Mouse (Mus musculus): ENCODE data around the gene Tenm2. TPM values are rescaled to one million over a fixed set of nuclear protein-coding genes. Genes with fewer than 3 reads are reported as not detected.

Tenm2 gene
- polyA plus RNA-seq, 1 experiment from 2014 or later: 0.01 TPM

DNA sequence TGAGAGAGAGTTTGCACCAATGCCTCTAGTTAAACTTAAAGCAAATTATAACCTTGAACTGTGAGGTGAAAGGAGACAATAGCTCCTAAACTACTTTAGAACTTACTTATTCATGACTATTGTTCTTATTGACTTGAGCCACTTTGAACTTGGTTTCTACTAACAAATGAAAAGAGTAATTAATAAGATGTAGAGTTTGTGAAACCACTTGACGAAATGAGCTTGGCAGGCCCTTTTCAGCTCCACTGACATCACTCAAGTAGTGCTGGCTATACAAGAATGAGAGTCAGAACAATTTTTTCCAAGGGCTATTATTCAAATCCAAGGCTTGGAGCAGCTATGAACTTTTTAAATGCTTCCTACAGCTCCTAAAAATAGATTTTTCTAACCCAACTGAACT is 643.3 kb downstream of the Tenm2 start:
- Histone ChIP-seq H3K9me3 (replicated peaks; ENCODE audit: control insufficient read depth, low read length) (no peaks in the 10 kb centered on the region), H3K27me3 (ENCODE audit: control insufficient read depth, insufficient read depth, low read depth, low read length) (no peaks in the 10 kb centered on the region), H3K9ac (ENCODE audit: low read depth, low read length) (no peak overlapping the region), H3K36me3 (ENCODE audit: control insufficient read depth, insufficient read depth) (no peaks in the 10 kb centered on the region), H3K4me3 (ENCODE audit: low read depth, low read length) (no peak overlapping the region), H3K4me2 (ENCODE audit: low read depth, low read length) (no peak overlapping the region), H3K4me1 (ENCODE audit: control insufficient read depth, low read depth, low read length) (no peaks in the 10 kb centered on the region), H3K27ac (ENCODE audit: low read length) (no peak overlapping the region)
- 52% methylated on average over 1 of the region's 1 CpGs for WGBS (ENCODE audit: insufficient replicate concordance)
- ATAC-seq (ENCODE audit: low read depth): no peak

DNA sequence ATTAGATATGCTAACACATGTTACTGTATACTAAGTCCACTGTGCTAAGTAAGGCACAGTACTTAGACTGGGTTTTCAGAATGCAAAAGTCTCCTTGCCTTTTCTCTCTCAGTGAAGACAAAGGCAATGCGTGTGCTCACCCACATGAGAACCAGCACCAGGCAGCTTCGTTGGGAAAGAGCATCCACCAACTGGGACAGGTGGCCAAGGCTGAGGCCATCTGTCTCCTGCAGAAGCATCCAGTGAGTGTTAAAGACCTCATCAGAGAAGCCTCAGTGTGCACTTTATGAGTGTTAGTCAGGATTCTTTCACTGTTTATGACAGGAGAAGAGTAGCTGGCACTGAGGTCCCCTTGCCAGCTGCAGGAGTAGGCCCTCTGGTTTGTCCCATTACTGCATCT is 669.6 kb downstream of the Tenm2 start:
- 59% methylated on average over 2 of the region's 2 CpGs for WGBS (ENCODE audit: insufficient replicate concordance)
- Histone ChIP-seq H3K36me3 (ENCODE audit: control insufficient read depth, insufficient read depth) (no peaks in the 10 kb centered on the region), H3K9me3 (replicated peaks; ENCODE audit: control insufficient read depth, low read length) (no peaks in the 10 kb centered on the region), H3K4me3 (ENCODE audit: low read depth, low read length) (no peak overlapping the region), H3K9ac (ENCODE audit: low read depth, low read length) (no peak overlapping the region), H3K27me3 (ENCODE audit: control insufficient read depth, insufficient read depth, low read depth, low read length) (no peaks in the 10 kb centered on the region), H3K4me1 (ENCODE audit: control insufficient read depth, low read depth, low read length) (no peaks in the 10 kb centered on the region), H3K27ac (ENCODE audit: low read length) (no peak overlapping the region), H3K4me2 (ENCODE audit: low read depth, low read length) (no peak overlapping the region)
- ATAC-seq (ENCODE audit: low read depth): no peak

DNA sequence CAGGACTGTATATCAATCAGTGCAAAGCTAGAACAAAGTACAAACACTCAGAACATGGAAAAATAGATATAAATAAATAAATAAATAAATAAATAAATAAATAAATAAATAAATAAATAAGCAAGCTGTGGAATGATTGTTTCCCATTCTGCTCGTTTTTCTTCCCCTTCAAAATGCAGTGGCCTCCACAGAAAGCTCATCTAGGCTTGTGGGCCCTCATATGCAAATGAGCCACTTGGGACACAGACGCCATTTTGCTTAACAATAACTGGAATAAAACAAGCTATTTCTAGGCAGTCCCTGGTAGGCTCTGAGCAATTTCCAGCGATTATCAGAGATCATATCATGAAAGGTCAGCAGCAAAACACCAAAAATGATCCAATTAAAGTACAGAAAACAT is 672.9 kb downstream of the Tenm2 start:
- no peaks in the 10 kb centered on the region for H3K9me3 ChIP-seq (replicated peaks; ENCODE audit: control insufficient read depth, low read length)
- H3K9ac ChIP-seq (ENCODE audit: low read depth, low read length): no peak overlapping the region
- 37% methylated on average over 3 of the region's 3 CpGs for WGBS (ENCODE audit: insufficient replicate concordance)
- no peaks in the 10 kb centered on the region for H3K36me3 ChIP-seq (ENCODE audit: control insufficient read depth, insufficient read depth)
- H3K27me3 ChIP-seq (ENCODE audit: control insufficient read depth, insufficient read depth, low read depth, low read length): no peaks in the 10 kb centered on the region
- H3K4me3 ChIP-seq (ENCODE audit: low read depth, low read length): no peak overlapping the region
- no peak overlapping the region for H3K27ac ChIP-seq (ENCODE audit: low read length)
- H3K4me2 ChIP-seq (ENCODE audit: low read depth, low read length): no peak overlapping the region
- H3K4me1 ChIP-seq (ENCODE audit: control insufficient read depth, low read depth, low read length): no peaks in the 10 kb centered on the region
- ATAC-seq (ENCODE audit: low read depth): no peak

DNA sequence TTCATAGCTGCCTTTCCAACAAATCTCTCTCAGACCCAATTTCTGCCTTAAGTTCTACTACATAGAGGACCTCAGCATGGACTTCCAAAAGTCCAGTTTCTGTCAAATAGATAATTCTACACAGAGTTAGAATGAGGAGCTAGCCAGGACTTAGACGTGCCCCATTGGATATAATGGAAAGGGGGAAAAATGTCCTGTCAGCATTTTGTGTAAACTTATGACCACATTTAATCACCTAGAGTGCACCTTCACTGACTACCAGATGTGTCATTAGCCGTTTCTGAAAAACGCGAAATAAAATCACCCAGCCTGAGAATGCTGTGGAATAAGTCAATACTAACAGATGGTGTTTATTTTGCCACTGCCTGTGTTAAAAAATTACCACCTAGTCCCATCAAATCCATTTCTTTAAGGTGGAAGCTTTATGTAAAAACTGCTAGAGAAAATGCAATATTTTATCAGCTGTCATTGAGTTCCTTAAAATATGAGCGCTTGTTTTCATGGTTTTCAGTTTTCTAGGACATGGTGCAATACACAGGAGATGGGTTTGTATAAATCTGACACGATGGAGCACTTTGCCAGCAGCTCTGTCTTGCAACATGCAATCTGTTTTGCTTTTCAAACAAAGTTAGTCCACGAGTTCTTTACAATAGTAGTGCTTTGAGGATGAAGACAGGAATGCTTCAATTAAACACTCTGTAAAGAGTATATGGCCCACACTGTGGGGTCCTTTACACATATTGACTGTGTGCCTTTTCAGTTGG is 674.8 kb downstream of the Tenm2 start:
- H3K36me3 ChIP-seq (ENCODE audit: control insufficient read depth, insufficient read depth): no peaks in the 10 kb centered on the region
- ATAC-seq (ENCODE audit: low read depth): no peak
- no peak overlapping the region for H3K27ac ChIP-seq (ENCODE audit: low read length)
- H3K4me2 ChIP-seq (ENCODE audit: low read depth, low read length): no peak overlapping the region
- 59% methylated on average over 7 of the region's 7 CpGs for WGBS (ENCODE audit: insufficient replicate concordance)
- H3K4me3 ChIP-seq (ENCODE audit: low read depth, low read length): no peak overlapping the region
- no peaks in the 10 kb centered on the region for H3K27me3 ChIP-seq (ENCODE audit: control insufficient read depth, insufficient read depth, low read depth, low read length)
- no peak overlapping the region for H3K9ac ChIP-seq (ENCODE audit: low read depth, low read length)
- no peaks in the 10 kb centered on the region for H3K4me1 ChIP-seq (ENCODE audit: control insufficient read depth, low read depth, low read length)
- H3K9me3 ChIP-seq (replicated peaks; ENCODE audit: control insufficient read depth, low read length): no peaks in the 10 kb centered on the region

DNA sequence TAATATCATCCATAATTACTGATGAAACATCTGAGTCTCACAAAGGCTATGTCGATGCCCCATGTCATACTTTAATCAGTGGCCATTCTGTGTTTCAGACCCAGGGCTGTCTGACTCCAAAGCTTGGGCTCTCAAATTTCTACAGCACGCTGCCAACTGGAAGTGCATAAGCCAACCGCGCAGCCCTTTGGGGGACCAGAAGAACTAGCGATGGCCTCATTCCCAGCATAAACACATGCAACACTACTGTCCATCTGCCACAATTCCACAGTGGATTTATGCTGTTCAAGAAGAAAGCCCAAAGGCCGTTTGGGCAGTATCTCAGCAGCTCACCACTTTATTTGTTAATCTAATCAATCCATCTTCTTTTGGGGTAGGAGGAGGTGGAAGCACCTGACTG is 678.4 kb downstream of the Tenm2 start:
- Histone ChIP-seq H3K4me1 (ENCODE audit: control insufficient read depth, low read depth, low read length) (no peaks in the 10 kb centered on the region), H3K4me3 (ENCODE audit: low read depth, low read length) (no peak overlapping the region)
- 63% methylated on average over 6 of the region's 6 CpGs for WGBS (ENCODE audit: insufficient replicate concordance)

DNA sequence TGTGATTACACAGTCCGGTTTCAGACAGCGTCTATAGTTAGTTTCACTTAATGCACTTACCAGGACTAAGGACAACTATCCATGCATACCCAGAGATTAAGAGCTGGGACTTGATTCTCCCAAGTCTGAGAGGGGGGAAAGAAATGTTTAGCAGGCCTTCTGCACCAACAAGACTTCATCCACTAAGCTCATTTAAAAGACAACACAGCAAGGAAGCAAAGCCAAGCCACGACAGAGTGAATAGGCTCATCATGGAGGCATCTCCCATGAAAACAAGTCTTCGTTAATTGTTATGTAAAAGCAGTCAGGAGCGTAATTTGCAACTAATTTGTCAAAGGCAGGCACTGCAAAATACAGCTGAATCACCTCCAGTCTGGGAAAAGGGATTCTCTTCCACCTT is 682.5 kb downstream of the Tenm2 start:
- Histone ChIP-seq H3K9me3 (replicated peaks; ENCODE audit: control insufficient read depth, low read length) (no peaks in the 10 kb centered on the region), H3K27me3 (ENCODE audit: control insufficient read depth, insufficient read depth, low read depth, low read length) (no peaks in the 10 kb centered on the region), H3K27ac (ENCODE audit: low read length) (no peak overlapping the region), H3K4me1 (ENCODE audit: control insufficient read depth, low read depth, low read length) (no peaks in the 10 kb centered on the region), H3K4me3 (ENCODE audit: low read depth, low read length) (no peak overlapping the region), H3K4me2 (ENCODE audit: low read depth, low read length) (no peak overlapping the region), H3K9ac (ENCODE audit: low read depth, low read length) (no peak overlapping the region), H3K36me3 (ENCODE audit: control insufficient read depth, insufficient read depth) (no peaks in the 10 kb centered on the region)
- ATAC-seq (ENCODE audit: low read depth): no peak
- WGBS (ENCODE audit: insufficient replicate concordance): 52% methylated on average over 5 of the region's 5 CpGs

More for the DNA sequence above, 678.4 kb downstream of the Tenm2 start:
- no peak overlapping the region for H3K9ac ChIP-seq (ENCODE audit: low read depth, low read length)
- no peak for ATAC-seq (ENCODE audit: low read depth)
- H3K27me3 ChIP-seq (ENCODE audit: control insufficient read depth, insufficient read depth, low read depth, low read length): no peaks in the 10 kb centered on the region
- no peaks in the 10 kb centered on the region for H3K36me3 ChIP-seq (ENCODE audit: control insufficient read depth, insufficient read depth)
- no peak overlapping the region for H3K4me2 ChIP-seq (ENCODE audit: low read depth, low read length)
- H3K27ac ChIP-seq (ENCODE audit: low read length): no peak overlapping the region
- no peaks in the 10 kb centered on the region for H3K9me3 ChIP-seq (replicated peaks; ENCODE audit: control insufficient read depth, low read length)

DNA sequence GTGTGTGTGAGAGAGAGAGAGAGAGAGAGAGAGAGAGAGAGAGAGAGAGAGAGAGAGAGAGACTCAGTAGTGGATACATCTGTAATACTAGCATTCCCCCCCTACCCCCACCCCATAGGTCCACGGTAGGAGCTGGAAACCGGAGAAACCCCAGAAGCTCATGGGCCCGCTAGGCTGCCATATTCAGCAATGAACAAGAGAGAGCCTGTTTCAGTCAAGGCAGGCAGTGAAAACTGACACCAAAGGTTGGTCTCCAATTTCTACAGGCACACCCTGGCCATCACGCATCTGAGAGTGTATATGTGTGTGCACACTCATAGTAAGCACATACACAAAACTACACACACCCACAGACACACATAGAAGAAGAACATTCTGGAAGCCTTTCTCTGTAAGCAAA is 685.1 kb downstream of the Tenm2 start:
- H3K27ac ChIP-seq (ENCODE audit: low read length): no peak overlapping the region
- no peaks in the 10 kb centered on the region for H3K27me3 ChIP-seq (ENCODE audit: control insufficient read depth, insufficient read depth, low read depth, low read length)
- H3K9ac ChIP-seq (ENCODE audit: low read depth, low read length): no peak overlapping the region
- no peaks in the 10 kb centered on the region for H3K9me3 ChIP-seq (replicated peaks; ENCODE audit: control insufficient read depth, low read length)
- ATAC-seq (ENCODE audit: low read depth): no peak
- H3K36me3 ChIP-seq (ENCODE audit: control insufficient read depth, insufficient read depth): no peaks in the 10 kb centered on the region
- WGBS (ENCODE audit: insufficient replicate concordance): 75% methylated on average over 4 of the region's 4 CpGs
- no peak overlapping the region for H3K4me2 ChIP-seq (ENCODE audit: low read depth, low read length)
- H3K4me3 ChIP-seq (ENCODE audit: low read depth, low read length): no peak overlapping the region
- no peaks in the 10 kb centered on the region for H3K4me1 ChIP-seq (ENCODE audit: control insufficient read depth, low read depth, low read length)

DNA sequence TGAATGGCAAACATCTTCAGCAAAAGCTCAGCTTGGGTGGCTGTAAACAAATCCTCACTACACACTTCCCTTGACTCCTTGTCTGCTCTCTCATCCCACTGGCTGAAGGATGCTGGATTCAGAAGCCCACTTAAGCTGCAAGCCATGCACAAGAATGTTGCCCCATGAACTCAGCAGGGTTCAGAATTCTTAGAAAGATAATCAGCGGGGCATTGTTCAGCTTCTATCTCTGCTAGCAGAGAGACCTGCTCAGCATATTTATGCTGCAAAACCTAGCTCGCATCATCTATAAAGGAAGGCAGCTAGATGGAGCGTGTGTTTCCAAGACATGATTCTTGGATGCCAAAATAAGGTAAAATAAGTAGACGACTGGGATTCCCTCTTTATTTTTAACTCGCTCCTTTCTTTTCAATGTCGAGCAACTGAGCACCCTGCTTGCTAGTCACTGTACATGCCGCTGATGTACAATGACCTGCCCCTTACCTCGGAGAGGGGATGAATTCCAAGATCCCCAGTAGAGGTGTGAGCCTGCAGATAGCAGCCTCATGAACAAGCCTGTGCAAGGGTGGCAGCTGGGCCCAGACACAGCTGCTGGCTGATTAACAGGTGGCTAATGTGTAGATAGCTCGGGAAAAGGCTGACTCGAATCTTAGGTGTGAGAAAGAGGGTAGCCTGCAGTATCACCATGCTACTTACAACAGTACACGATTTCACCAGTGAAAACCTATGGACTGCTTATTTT is 686.2 kb downstream of the Tenm2 start:
- 59% methylated on average over 11 of the region's 11 CpGs for WGBS (ENCODE audit: insufficient replicate concordance)

DNA sequence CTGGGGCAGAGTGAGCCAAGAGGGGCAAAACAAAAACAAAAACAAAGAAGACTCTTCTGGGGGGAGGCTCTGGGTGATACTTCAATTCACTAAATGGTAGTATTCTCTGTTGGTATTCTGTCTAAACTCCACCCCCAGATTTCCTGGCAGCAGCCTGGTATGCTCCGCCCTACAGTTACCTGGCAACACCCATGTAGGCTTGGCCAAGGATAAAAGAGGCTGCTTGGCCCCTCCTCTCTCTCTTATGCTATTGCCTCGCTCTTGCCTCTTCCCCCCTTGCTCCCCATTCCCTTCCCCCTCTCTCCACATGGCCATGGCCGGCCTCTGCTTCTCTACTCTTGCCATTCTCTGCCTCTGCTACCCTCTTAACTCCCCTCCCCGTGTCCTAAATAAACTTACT is 687.6 kb downstream of the Tenm2 start:
- no peaks in the 10 kb centered on the region for H3K9me3 ChIP-seq (replicated peaks; ENCODE audit: control insufficient read depth, low read length)
- no peak for ATAC-seq (ENCODE audit: low read depth)
- no peak overlapping the region for H3K9ac ChIP-seq (ENCODE audit: low read depth, low read length)
- H3K27ac ChIP-seq (ENCODE audit: low read length): no peak overlapping the region
- H3K4me2 ChIP-seq (ENCODE audit: low read depth, low read length): no peak overlapping the region
- H3K27me3 ChIP-seq (ENCODE audit: control insufficient read depth, insufficient read depth, low read depth, low read length): no peaks in the 10 kb centered on the region
- H3K4me3 ChIP-seq (ENCODE audit: low read depth, low read length): no peak overlapping the region
- no peaks in the 10 kb centered on the region for H3K4me1 ChIP-seq (ENCODE audit: control insufficient read depth, low read depth, low read length)
- WGBS (ENCODE audit: insufficient replicate concordance): 50% methylated on average over 4 of the region's 4 CpGs
- H3K36me3 ChIP-seq (ENCODE audit: control insufficient read depth, insufficient read depth): no peaks in the 10 kb centered on the region

More for the DNA sequence above, 686.2 kb downstream of the Tenm2 start:
- Histone ChIP-seq H3K4me2 (ENCODE audit: low read depth, low read length) (no peak overlapping the region), H3K9me3 (replicated peaks; ENCODE audit: control insufficient read depth, low read length) (no peaks in the 10 kb centered on the region), H3K4me3 (ENCODE audit: low read depth, low read length) (no peak overlapping the region), H3K27me3 (ENCODE audit: control insufficient read depth, insufficient read depth, low read depth, low read length) (no peaks in the 10 kb centered on the region), H3K27ac (ENCODE audit: low read length) (no peak overlapping the region), H3K9ac (ENCODE audit: low read depth, low read length) (no peak overlapping the region), H3K4me1 (ENCODE audit: control insufficient read depth, low read depth, low read length) (no peaks in the 10 kb centered on the region), H3K36me3 (ENCODE audit: control insufficient read depth, insufficient read depth) (no peaks in the 10 kb centered on the region)
- no peak for ATAC-seq (ENCODE audit: low read depth)

All from liver, embryonic 16.5 days (tissue).